Mouse (Mus musculus) limb, embryonic 14.5 days (tissue): ENCODE measurements around the gene Marf1. TPM values are rescaled to one million over a fixed set of nuclear protein-coding genes. Genes with fewer than 3 reads are reported as not detected.

ENCODE experiments used
- ATAC-seq: fragments of 200-750 bp; cut with Nextera tagmentation; 2 replicates; pipeline ENCODE4 v1.8.0; 2017; ENCODE audit warnings: low read depth, moderate number of reproducible peaks, moderate TSS enrichment; ENCODE audit not compliant: low FRiP score
- DNase-seq: peaks from one replicate; pipeline ENCODE4 v3.0.0-alpha.2; 2015; ENCODE audit warnings: low spot score
- H3K27ac ChIP-seq: fragments of 300-500 bp; sonication (generic); replicated peaks from 2 replicates; pipeline ENCODE4 v1.5.1; 2014; ENCODE audit warnings: low read depth, mild to moderate bottlenecking, low read length, moderate library complexity, mixed read lengths
- H3K27me3 ChIP-seq: fragments of 300-500 bp; sonication (generic); 2 replicates; pipeline ENCODE4 v1.6.1; 2014; ENCODE audit warnings: low read length, mixed read lengths; ENCODE audit not compliant: control insufficient read depth, insufficient read depth
- H3K36me3 ChIP-seq: fragments of 300-500 bp; sonication (generic); 2 replicates; pipeline ENCODE4 v1.6.1; 2014; ENCODE audit warnings: mild to moderate bottlenecking, low read length, moderate library complexity, mixed read lengths; ENCODE audit not compliant: control insufficient read depth, insufficient read depth
- H3K4me1 ChIP-seq: fragments of 300-500 bp; sonication (generic); 2 replicates; pipeline ENCODE4 v1.6.1; 2014; ENCODE audit warnings: antibody characterized with exemption, low read length, mixed read lengths; ENCODE audit not compliant: control insufficient read depth, insufficient read depth
- H3K4me2 ChIP-seq: fragments of 300-500 bp; sonication (generic); replicated peaks from 2 replicates; pipeline ENCODE4 v1.6.1; 2014; ENCODE audit warnings: low read depth, mild to moderate bottlenecking, low read length, moderate library complexity; ENCODE audit not compliant: severe bottlenecking
- H3K4me3 ChIP-seq: fragments of 300-500 bp; sonication (generic); replicated peaks from 2 replicates; pipeline ENCODE4 v1.5.1; 2014; ENCODE audit warnings: low read length
- H3K9ac ChIP-seq: fragments of 300-500 bp; sonication (generic); 2 replicates; pipeline ENCODE4 v1.6.1; 2014; ENCODE audit warnings: mild to moderate bottlenecking, low read depth, low read length, moderate library complexity; ENCODE audit not compliant: severe bottlenecking
- H3K9me3 ChIP-seq: fragments of 300-500 bp; sonication (generic); 2 replicates; pipeline ENCODE4 v1.6.1; 2016; ENCODE audit warnings: low read length; ENCODE audit not compliant: control insufficient read depth
- POLR2A ChIP-seq: fragments of 200-500 bp; IDR thresholded peaks from 2 replicates; pipeline ENCODE4 v1.8.0; 2012; ENCODE audit warnings: inconsistent platforms, mild to moderate bottlenecking, moderate library complexity, borderline replicate concordance; ENCODE audit not compliant: insufficient read depth, insufficient read length; ENCODE audit errors: extremely low read depth
- WGBS: fragments of 180-500 bp; shearing (Covaris S2); extraction: QIAGEN DNeasy Blood & Tissue Kit; methylation state at CpG from one replicate; pipeline ENCODE4 v1.1.7; 2014; 5-methylcytosine and 5-hydroxymethylcytosine counted together
- polyA plus RNA-seq, 2 experiments: library from polyadenylated mRNA; depleted of rRNA in 1 of 2; stranded (reverse) in 1 of 2; unstranded in 1 of 2; fragments of >200 nt; fragmentation: Nextera tagmentation in 1 of 2; extraction: Ambion mirVana in 1 of 2; gene quantifications; 2 replicates each; pipeline versions ENCODE4 v1.2.1 to v1.2.3; 2012 to 2014

Gene Marf1
- polyA plus RNA-seq, 2 experiments, result 17.8 to 19.3 TPM

GRCm38 (mm10) chr16:14183856-14184255 is 20.7 kb upstream of the Marf1 start:
- H3K4me2 ChIP-seq, result no peak overlapping the region
- TF ChIP-seq POLR2A, result no peak
- DNase-seq (no peak), ATAC-seq (no peak)
- no peak overlapping the region for H3K9ac ChIP-seq
- H3K4me1 ChIP-seq, result no peaks in the 10 kb centered on the region
- no peaks in the 10 kb centered on the region for H3K27me3 ChIP-seq
- no peaks in the 10 kb centered on the region for H3K9me3 ChIP-seq
- H3K36me3 ChIP-seq, result peaks cover 91% of the 10 kb centered on the region
- 90% methylated on average over 1 of the region's 1 CpGs for WGBS
- H3K4me3 ChIP-seq, result no peak overlapping the region
- no peak overlapping the region for H3K27ac ChIP-seq

GRCm38 (mm10) chr16:14182360-14182759 is 19.2 kb upstream of the Marf1 start:
- Histone ChIP-seq H3K4me2 (no peak overlapping the region), H3K4me1 (no peaks in the 10 kb centered on the region), H3K9me3 (no peaks in the 10 kb centered on the region), H3K4me3 (no peak overlapping the region), H3K27ac (no peak overlapping the region), H3K36me3 (peaks cover 89% of the 10 kb centered on the region), H3K9ac (no peak overlapping the region), H3K27me3 (no peaks in the 10 kb centered on the region)
- no peak for TF ChIP-seq POLR2A
- ATAC-seq (no peak), DNase-seq (no peak)
- 85% methylated on average over 5 of the region's 5 CpGs for WGBS

GRCm38 (mm10) chr16:14180163-14180733 is 17.1 kb upstream of the Marf1 start:
- H3K4me3 ChIP-seq, result no peak overlapping the region
- no peaks in the 10 kb centered on the region for H3K4me1 ChIP-seq
- no peak overlapping the region for H3K4me2 ChIP-seq
- no peak overlapping the region for H3K9ac ChIP-seq
- H3K27me3 ChIP-seq, result no peaks in the 10 kb centered on the region
- H3K27ac ChIP-seq, result no peak overlapping the region
- H3K9me3 ChIP-seq, result no peaks in the 10 kb centered on the region
- H3K36me3 ChIP-seq, result peaks cover 90% of the 10 kb centered on the region
- no peak for TF ChIP-seq POLR2A
- 89% methylated on average over 6 of the region's 6 CpGs for WGBS
- no peak for ATAC-seq
- no peak for DNase-seq

- TF ChIP-seq POLR2A, result no peak
- Histone ChIP-seq H3K9ac (no peak overlapping the region), H3K27me3 (no peaks in the 10 kb centered on the region), H3K9me3 (no peaks in the 10 kb centered on the region), H3K4me1 (no peaks in the 10 kb centered on the region), H3K27ac (no peak overlapping the region), H3K4me3 (no peak overlapping the region), H3K4me2 (no peak overlapping the region), H3K36me3 (peaks cover 90% of the 10 kb centered on the region)
- WGBS, result 76% methylated on average over 3 of the region's 3 CpGs
- ATAC-seq (no peak), DNase-seq (no peak)
These were observed 14.9 kb upstream of the Marf1 start for GRCm38 (mm10) chr16:14178041-14178440.

GRCm38 (mm10) chr16:14169706-14170105 is 6.6 kb upstream of the Marf1 start:
- no peak for TF ChIP-seq POLR2A
- H3K27me3 ChIP-seq, result no peaks in the 10 kb centered on the region
- 92% methylated on average over 1 of the region's 1 CpGs for WGBS
- H3K4me1 ChIP-seq, result peaks cover 5% of the 10 kb centered on the region
- no peak for DNase-seq
- no peaks in the 10 kb centered on the region for H3K9me3 ChIP-seq
- no peak overlapping the region for H3K9ac ChIP-seq
- H3K36me3 ChIP-seq, result peaks cover 68% of the 10 kb centered on the region
- no peak for ATAC-seq
- H3K4me3 ChIP-seq, result no peak overlapping the region
- H3K27ac ChIP-seq, result no peak overlapping the region
- H3K4me2 ChIP-seq, result no peak overlapping the region

- H3K9me3 ChIP-seq, result no peaks in the 10 kb centered on the region
- no peaks in the 10 kb centered on the region for H3K27me3 ChIP-seq
- peaks cover 14% of the 10 kb centered on the region for H3K4me1 ChIP-seq
- no peak for ATAC-seq
- no peak overlapping the region for H3K4me3 ChIP-seq
- WGBS, result 90% methylated on average over 4 of the region's 4 CpGs
- no peak for DNase-seq
- no peak for TF ChIP-seq POLR2A
- H3K27ac ChIP-seq, result no peak overlapping the region
- no peak overlapping the region for H3K9ac ChIP-seq
- H3K36me3 ChIP-seq, result peaks cover 36% of the 10 kb centered on the region
- H3K4me2 ChIP-seq, result no peak overlapping the region
These were observed 3.3 kb upstream of the Marf1 start for GRCm38 (mm10) chr16:14166490-14166889.
